Mouse (Mus musculus): ENCODE data around the gene Dpf2. TPM values are rescaled to one million over a fixed set of nuclear protein-coding genes. Genes with fewer than 3 reads are reported as not detected.
A peak's percentile ranks its signal among the peaks of the same experiment; 100 is the strongest.

The Dpf2 gene
- polyA plus RNA-seq, 1 experiment from 2014 or later, result 150 TPM

DNA sequence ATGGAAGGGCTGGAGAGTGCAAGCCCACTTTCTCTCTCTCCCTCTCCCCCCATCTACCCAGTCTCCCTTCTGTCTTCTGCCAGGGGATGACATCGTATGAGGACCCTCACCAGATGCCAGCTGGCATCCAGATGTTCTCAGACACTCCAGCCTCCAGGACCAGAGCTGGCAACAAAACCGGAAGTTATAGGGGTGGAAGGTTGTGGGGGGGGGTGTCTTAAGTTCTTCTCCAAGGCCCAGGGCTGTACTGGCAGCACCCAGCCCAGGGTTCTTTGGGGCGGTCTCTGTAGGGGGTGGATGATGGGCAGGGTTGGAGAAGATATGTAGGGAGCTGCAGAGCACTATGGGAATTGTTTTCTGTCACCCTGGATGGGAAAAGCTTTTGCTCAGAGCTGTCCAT, 15.7 kb upstream of the Dpf2 start:
- DNase-seq (ENCODE audit: low spot score), result no peak
- 0 out of 2 replicates have a peak overlapping the region, but pooled peaks have one; percentile 25 for H3K27ac ChIP-seq
- H3K36me3 ChIP-seq, result no peaks in the 10 kb centered on the region
- peaks cover 9% of the 10 kb centered on the region; the same call in 1 of the 2 replicates for H3K27me3 ChIP-seq (ENCODE audit: insufficient read depth, poor library complexity, severe bottlenecking)
- H3K4me1 ChIP-seq, result peaks cover 50% of the 10 kb centered on the region
- no peak overlapping the region for H3K4me3 ChIP-seq
- no peaks in the 10 kb centered on the region for H3K9me3 ChIP-seq
- WGBS, result 62% methylated on average over 3 of the region's 3 CpGs

DNA sequence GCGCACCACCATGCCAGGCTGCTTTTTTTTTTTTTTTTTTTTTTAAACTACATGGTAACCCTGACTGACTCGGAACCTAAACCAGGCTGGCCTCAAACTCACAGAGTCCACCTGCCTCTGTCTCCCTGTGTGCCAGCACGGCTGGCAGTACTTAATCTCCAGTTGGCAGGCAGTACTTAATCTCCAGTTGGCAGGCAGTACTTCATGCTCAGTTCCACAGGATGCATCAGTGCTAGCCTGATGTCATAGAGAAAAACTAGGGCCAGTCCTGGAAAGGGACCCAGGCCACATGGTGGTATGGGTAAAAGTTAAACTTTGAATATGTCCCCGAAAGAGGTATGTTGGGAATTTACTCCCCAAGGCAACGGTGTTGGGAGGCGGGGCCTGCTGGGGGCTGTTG, 15.3 kb upstream of the Dpf2 start:
- DNase-seq (ENCODE audit: low spot score), result no peak
- H3K27me3 ChIP-seq (ENCODE audit: insufficient read depth, poor library complexity, severe bottlenecking), result peaks cover 9% of the 10 kb centered on the region; the same call in 1 of the 2 replicates
- WGBS, result 69% methylated on average over 6 of the region's 6 CpGs
- no peaks in the 10 kb centered on the region for H3K36me3 ChIP-seq
- H3K4me1 ChIP-seq, result peaks cover 51% of the 10 kb centered on the region
- H3K9me3 ChIP-seq, result no peaks in the 10 kb centered on the region
- no peak overlapping the region for H3K4me3 ChIP-seq
- H3K27ac ChIP-seq, result 0 out of 2 replicates have a peak overlapping the region, but pooled peaks have one; percentile 25

GRCm38 (mm10) chr19:5927532-5927931, 14.7 kb upstream of the Dpf2 start:
- DNase-seq (ENCODE audit: low spot score), result no peak
- H3K27ac ChIP-seq, result 0 out of 2 replicates have a peak overlapping the region, but pooled peaks have one; percentile 36
- no peaks in the 10 kb centered on the region for H3K9me3 ChIP-seq
- no peak overlapping the region for H3K4me3 ChIP-seq
- peaks cover 57% of the 10 kb centered on the region for H3K4me1 ChIP-seq
- WGBS, result 75% methylated on average over 8 of the region's 8 CpGs
- H3K27me3 ChIP-seq (ENCODE audit: insufficient read depth, poor library complexity, severe bottlenecking), result peaks cover 9% of the 10 kb centered on the region; the same call in 1 of the 2 replicates
- H3K36me3 ChIP-seq, result no peaks in the 10 kb centered on the region

GRCm38 (mm10) chr19:5927026-5927425, 14.2 kb upstream of the Dpf2 start:
- WGBS, result 71% methylated on average over 11 of the region's 11 CpGs
- Histone ChIP-seq H3K9me3 (no peaks in the 10 kb centered on the region), H3K27me3 (ENCODE audit: insufficient read depth, poor library complexity, severe bottlenecking) (peaks cover 9% of the 10 kb centered on the region; the same call in 1 of the 2 replicates), H3K27ac (0 out of 2 replicates have a peak overlapping the region, but pooled peaks have one; percentile 36), H3K36me3 (no peaks in the 10 kb centered on the region), H3K4me1 (peaks cover 62% of the 10 kb centered on the region), H3K4me3 (no peak overlapping the region)
- DNase-seq (ENCODE audit: low spot score), result no peak

GRCm38 (mm10) chr19:5925311-5925855, 12.6 kb upstream of the Dpf2 start:
- peak overlapping the region; percentile 65 for H3K4me3 ChIP-seq
- no peaks in the 10 kb centered on the region for H3K36me3 ChIP-seq
- H3K9me3 ChIP-seq, result no peaks in the 10 kb centered on the region
- H3K4me1 ChIP-seq, result peaks cover 68% of the 10 kb centered on the region
- peaks cover 9% of the 10 kb centered on the region; the same call in 1 of the 2 replicates for H3K27me3 ChIP-seq (ENCODE audit: insufficient read depth, poor library complexity, severe bottlenecking)
- 23% methylated on average over 11 of the region's 11 CpGs for WGBS
- no peak for DNase-seq (ENCODE audit: low spot score)
- H3K27ac ChIP-seq, result peak overlapping the region; percentile 83

DNA sequence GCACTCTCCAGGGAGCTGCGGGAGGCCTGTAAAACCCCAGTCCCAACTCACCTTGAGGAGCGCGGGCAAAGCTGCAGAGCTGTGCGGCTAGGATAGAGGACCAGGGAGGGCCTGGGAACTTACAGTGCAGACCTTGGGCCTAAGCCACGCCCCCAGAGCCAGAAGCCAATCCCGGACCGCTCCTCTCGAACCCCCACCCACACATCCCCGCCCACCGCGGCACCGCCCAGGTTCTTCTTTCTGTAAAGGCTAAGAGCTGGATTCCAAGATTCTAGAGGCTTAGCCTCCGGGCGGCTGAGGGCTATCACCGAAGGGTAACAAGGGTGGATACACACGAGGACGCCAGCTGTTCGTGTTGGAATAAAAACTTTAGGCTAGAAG, 11.9 kb upstream of the Dpf2 start, which contains the start of gene Cdc42ep2:
TSS of gene Cdc42ep2 (minus strand) at position 104 of the 381 bp plus-strand sequence.
- under 1% methylated on average over 18 of the region's 18 CpGs for WGBS
- H3K27me3 ChIP-seq (ENCODE audit: insufficient read depth, poor library complexity, severe bottlenecking), result peaks cover 9% of the 10 kb centered on the region; the same call in 1 of the 2 replicates
- peak within 1 kb of the TSS; percentile 65 for H3K4me3 ChIP-seq
- H3K36me3 ChIP-seq, result no peaks in the 10 kb centered on the region
- H3K27ac ChIP-seq, result peak within 1 kb of the TSS; percentile 83
- peak; percentile 98 for DNase-seq (ENCODE audit: low spot score)
- no peaks in the 10 kb centered on the region for H3K9me3 ChIP-seq
- H3K4me1 ChIP-seq, result peaks cover 63% of the 10 kb centered on the region

DNA sequence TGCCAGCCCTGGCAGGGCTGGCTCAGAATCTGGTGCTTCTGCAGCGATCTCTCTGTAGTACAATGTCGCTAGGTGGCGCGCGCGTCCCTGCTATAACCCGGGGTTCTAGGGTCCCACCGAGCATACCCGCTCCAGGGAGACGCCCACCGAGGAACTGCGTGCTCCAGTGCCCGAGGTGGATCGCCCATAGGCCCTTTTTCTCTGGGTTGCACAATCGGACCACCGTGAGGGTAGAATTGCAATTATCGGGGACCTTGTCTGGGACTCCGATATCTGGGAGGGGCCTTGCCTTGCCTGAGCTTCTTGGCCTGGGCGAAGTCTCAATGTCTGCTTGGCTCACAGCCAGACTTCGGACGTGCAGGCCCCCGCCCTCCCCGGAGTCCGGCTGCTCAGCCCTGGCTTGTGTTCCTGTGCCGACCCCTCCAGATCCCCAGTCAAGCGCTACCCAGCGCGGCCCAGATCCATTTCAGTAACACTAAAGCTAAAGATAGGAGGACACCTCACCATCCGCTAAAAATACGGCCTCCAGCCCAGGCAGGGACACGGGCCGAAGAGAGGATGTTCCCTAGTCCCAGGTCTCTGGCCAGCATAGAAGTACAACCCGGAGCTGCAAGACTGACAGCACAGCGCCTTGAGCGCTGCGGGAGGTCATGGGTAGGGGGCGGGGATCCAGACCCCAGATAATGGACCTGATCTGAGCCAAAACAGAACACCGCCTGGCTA, 11.3 kb upstream of the Dpf2 start:
- Histone ChIP-seq H3K9me3 (no peaks in the 10 kb centered on the region), H3K4me3 (peak overlapping the region; percentile 65), H3K4me1 (peaks cover 58% of the 10 kb centered on the region), H3K36me3 (no peaks in the 10 kb centered on the region), H3K27me3 (ENCODE audit: insufficient read depth, poor library complexity, severe bottlenecking) (peaks cover 9% of the 10 kb centered on the region; the same call in 1 of the 2 replicates), H3K27ac (peak overlapping the region; percentile 83)
- DNase-seq (ENCODE audit: low spot score), result peak; percentile 95
- under 1% methylated on average over 38 of the region's 38 CpGs for WGBS

- Histone ChIP-seq H3K9me3 (no peaks in the 10 kb centered on the region), H3K27me3 (ENCODE audit: insufficient read depth, poor library complexity, severe bottlenecking) (peaks cover 9% of the 10 kb centered on the region; the same call in 1 of the 2 replicates), H3K36me3 (peaks cover 4% of the 10 kb centered on the region), H3K4me1 (peaks cover 50% of the 10 kb centered on the region), H3K4me3 (no peak overlapping the region), H3K27ac (no peak overlapping the region)
- no peak for DNase-seq (ENCODE audit: low spot score)
- 84% methylated on average over 3 of the region's 3 CpGs for WGBS
Observed at GRCm38 (mm10) chr19:5922963-5923362, 10.2 kb upstream of the Dpf2 start.

DNA sequence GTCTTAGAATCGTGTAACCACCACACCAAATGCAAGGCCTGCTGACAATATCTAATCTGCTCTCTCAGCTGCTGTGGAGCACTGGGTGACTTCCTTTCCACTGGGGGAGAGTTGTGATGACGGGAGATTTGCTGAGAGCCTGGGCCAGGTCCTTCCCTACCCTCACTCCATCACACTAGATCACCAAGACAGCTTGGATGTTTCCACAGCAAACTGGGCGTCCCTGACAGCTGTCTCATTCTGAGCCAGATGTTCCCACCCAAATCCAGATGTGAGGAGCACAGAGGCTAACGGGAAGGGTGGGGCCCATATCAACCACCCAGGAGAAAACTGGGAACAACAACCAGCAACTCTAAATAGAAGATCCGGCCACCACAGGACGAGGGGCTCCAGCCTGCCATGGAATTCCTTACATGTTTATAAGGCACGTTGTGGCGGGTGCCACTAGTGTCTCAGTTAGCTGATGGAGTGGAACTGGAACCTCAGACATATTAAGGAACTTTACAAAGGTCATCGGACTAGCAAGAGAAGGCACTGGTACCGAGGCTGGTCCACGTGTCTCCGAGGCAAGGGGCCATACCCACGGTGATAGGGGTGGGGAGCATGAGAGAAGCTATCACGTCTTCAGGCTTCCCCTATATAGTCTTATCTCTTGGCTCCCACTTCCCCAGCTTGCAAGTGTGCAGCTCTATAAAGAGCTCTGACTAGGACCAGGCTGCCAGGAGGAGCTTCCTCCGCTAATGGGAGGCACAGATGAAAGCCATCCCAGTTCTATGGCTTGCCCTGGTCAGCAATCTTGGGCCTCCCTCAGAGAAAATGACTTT, 9.5 kb upstream of the Dpf2 start:
- Histone ChIP-seq H3K9me3 (no peaks in the 10 kb centered on the region), H3K4me1 (peaks cover 49% of the 10 kb centered on the region), H3K27ac (peak overlapping the region; percentile 12; the same call in 1 of the 2 replicates), H3K27me3 (ENCODE audit: insufficient read depth, poor library complexity, severe bottlenecking) (peaks cover 9% of the 10 kb centered on the region; the same call in 1 of the 2 replicates), H3K36me3 (peaks cover 10% of the 10 kb centered on the region), H3K4me3 (peak overlapping the region; percentile 36)
- WGBS, result 49% methylated on average over 15 of the region's 15 CpGs
- no peak for DNase-seq (ENCODE audit: low spot score)

- WGBS, result 15% methylated on average over 9 of the region's 9 CpGs
- Histone ChIP-seq H3K9me3 (no peaks in the 10 kb centered on the region), H3K27me3 (ENCODE audit: insufficient read depth, poor library complexity, severe bottlenecking) (peaks cover 9% of the 10 kb centered on the region; the same call in 1 of the 2 replicates), H3K27ac (peak overlapping the region; percentile 12; the same call in 1 of the 2 replicates), H3K4me1 (peaks cover 44% of the 10 kb centered on the region), H3K4me3 (peak overlapping the region; percentile 12), H3K36me3 (peaks cover 16% of the 10 kb centered on the region)
- no peak for DNase-seq (ENCODE audit: low spot score)
Observed at GRCm38 (mm10) chr19:5921715-5922114, 8.9 kb upstream of the Dpf2 start.

GRCm38 (mm10) chr19:5912103-5913006, 455 bp downstream of the Dpf2 start:
- H3K36me3 ChIP-seq, result peaks cover 27% of the 10 kb centered on the region
- DNase-seq (ENCODE audit: low spot score), result peak; percentile 100
- H3K27me3 ChIP-seq (ENCODE audit: insufficient read depth, poor library complexity, severe bottlenecking), result no peaks in the 10 kb centered on the region
- H3K9me3 ChIP-seq, result no peaks in the 10 kb centered on the region
- H3K4me1 ChIP-seq, result peaks cover 29% of the 10 kb centered on the region
- peak overlapping the region; percentile 96 for H3K27ac ChIP-seq
- peak overlapping the region; percentile 99 for H3K4me3 ChIP-seq
- WGBS, result under 1% methylated on average over 59 of the region's 59 CpGs
